Mouse (Mus musculus) forebrain, postnatal 0 days (tissue): Measurements from ENCODE around the gene Gm43720. TPM values are rescaled to one million over a fixed set of nuclear protein-coding genes. Genes with fewer than 3 reads are reported as not detected.

Source experiments
- ATAC-seq: fragments of 200-750 bp; cut with Nextera tagmentation; 2 replicates; pipeline ENCODE4 v1.8.0; 2017; ENCODE audit warnings: mild to moderate bottlenecking, moderate library complexity
- DNase-seq: peaks from one replicate; pipeline ENCODE4 v3.0.0-alpha.2; 2015
- H3K27ac ChIP-seq: fragments of 300-500 bp; sonication (generic); 2 replicates; pipeline ENCODE4 v1.5.1; 2014; ENCODE audit warnings: low read depth, mild to moderate bottlenecking, antibody characterized with exemption, low read length, moderate library complexity, mixed read lengths
- H3K27me3 ChIP-seq: fragments of 300-500 bp; sonication (generic); 2 replicates; pipeline ENCODE4 v1.6.1; 2014; ENCODE audit warnings: mild to moderate bottlenecking, low read length, mixed read lengths; ENCODE audit not compliant: insufficient read depth
- H3K36me3 ChIP-seq: fragments of 300-500 bp; sonication (generic); 2 replicates; pipeline ENCODE4 v1.6.1; 2014; ENCODE audit warnings: mild to moderate bottlenecking, moderate library complexity; ENCODE audit not compliant: insufficient read depth
- H3K4me1 ChIP-seq: fragments of 300-500 bp; sonication (generic); 2 replicates; pipeline ENCODE4 v1.6.1; 2014; ENCODE audit warnings: antibody characterized with exemption; ENCODE audit not compliant: insufficient read depth
- H3K4me2 ChIP-seq: fragments of 300-500 bp; sonication (generic); 2 replicates; pipeline ENCODE4 v1.6.1; 2014; ENCODE audit warnings: low read depth, mild to moderate bottlenecking, moderate library complexity
- H3K4me3 ChIP-seq: fragments of 300-500 bp; sonication (generic); 2 replicates; pipeline ENCODE4 v1.5.1; 2014; ENCODE audit warnings: low read depth, low read length, mixed read lengths
- H3K9ac ChIP-seq: fragments of 300-500 bp; sonication (generic); 2 replicates; pipeline ENCODE4 v1.6.1; 2014; ENCODE audit warnings: mild to moderate bottlenecking
- H3K9me3 ChIP-seq: fragments of 300-500 bp; sonication (generic); 2 replicates; pipeline ENCODE4 v1.6.1; 2016; ENCODE audit warnings: low read length
- CTCF ChIP-seq: sonication (generic); IDR thresholded peaks from 2 replicates; pipeline ENCODE4 v1.5.1; 2016; ENCODE audit warnings: antibody characterized with exemption, control low read depth, low read depth
- WGBS: fragments of 180-500 bp; shearing (Covaris S2); extraction: QIAGEN DNeasy Blood & Tissue Kit; methylation state at CpG from one replicate; pipeline ENCODE4 v1.1.7; 2014; 5-methylcytosine and 5-hydroxymethylcytosine counted together
- polyA plus RNA-seq: library from polyadenylated mRNA; unstranded; fragments of >200 nt; fragmentation: Nextera tagmentation; extraction: Ambion mirVana; gene quantifications from 2 replicates; pipeline ENCODE4 v1.2.1, GENCODE M21; 2015
- total RNA-seq: library from RNA; depleted of rRNA; stranded (reverse); fragments of >200 nt; gene quantifications from 2 replicates; pipeline ENCODE4 v1.2.3, GENCODE M21; 2014

The Gm43720 gene
- total and polyA plus RNA-seq, 2 experiments from 2014 or later = 0.04 to 0.33 TPM

DNA sequence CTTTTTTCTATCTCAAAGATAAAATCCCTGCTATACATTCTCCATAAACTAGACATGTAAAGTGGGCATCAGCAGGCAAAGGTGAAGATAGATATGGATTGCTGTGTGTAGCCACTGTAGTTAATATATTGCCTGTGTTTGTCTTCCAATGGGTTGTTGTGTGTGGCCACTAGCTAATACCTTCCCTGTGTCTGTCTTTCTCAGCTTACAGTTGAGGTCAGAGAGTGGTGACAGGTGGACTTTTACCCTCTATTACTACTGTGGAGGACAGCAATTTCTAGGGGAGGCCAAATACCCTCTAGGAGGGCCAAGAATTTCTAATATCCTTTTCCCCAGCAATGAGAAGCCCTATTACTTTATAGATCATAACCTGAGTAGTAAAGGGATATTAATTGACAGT lies 45.5 kb downstream of the Gm43720 start:
- Histone ChIP-seq H3K4me3 (no peak overlapping the region), H3K4me2 (no peak overlapping the region), H3K36me3 (no peaks in the 10 kb centered on the region), H3K27ac (no peak overlapping the region), H3K9me3 (no peaks in the 10 kb centered on the region), H3K9ac (no peak overlapping the region), H3K27me3 (no peaks in the 10 kb centered on the region), H3K4me1 (no peaks in the 10 kb centered on the region)
- DNase-seq = no peak
- ATAC-seq = no peak
- TF ChIP-seq CTCF = no peak

DNA sequence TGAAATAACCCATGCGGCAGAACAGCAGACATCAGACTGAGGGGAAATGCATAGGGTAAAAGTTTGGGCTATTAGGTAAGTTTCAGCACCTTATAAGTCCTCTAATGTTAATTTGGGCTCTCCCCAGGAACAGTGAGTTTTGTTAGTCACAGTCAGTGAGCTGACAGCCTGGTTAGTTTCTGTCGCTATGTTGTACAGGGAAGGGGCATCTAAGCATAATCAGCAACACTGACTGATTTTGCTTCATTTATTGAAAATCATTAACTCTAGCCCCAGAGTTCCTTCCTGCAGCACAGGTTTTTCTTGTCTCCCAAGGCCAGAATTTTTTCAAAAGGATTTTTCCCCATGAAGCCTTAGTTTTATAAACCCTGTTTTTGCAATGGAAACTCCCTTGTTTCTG lies 46.0 kb downstream of the Gm43720 start:
- no peak for ATAC-seq
- DNase-seq = no peak
- Histone ChIP-seq H3K4me2 (no peak overlapping the region), H3K27ac (no peak overlapping the region), H3K9ac (no peak overlapping the region), H3K4me3 (no peak overlapping the region), H3K36me3 (no peaks in the 10 kb centered on the region), H3K27me3 (no peaks in the 10 kb centered on the region), H3K4me1 (no peaks in the 10 kb centered on the region), H3K9me3 (no peaks in the 10 kb centered on the region)
- TF ChIP-seq CTCF = no peak
- WGBS = 83% methylated on average over 2 of the region's 2 CpGs

DNA sequence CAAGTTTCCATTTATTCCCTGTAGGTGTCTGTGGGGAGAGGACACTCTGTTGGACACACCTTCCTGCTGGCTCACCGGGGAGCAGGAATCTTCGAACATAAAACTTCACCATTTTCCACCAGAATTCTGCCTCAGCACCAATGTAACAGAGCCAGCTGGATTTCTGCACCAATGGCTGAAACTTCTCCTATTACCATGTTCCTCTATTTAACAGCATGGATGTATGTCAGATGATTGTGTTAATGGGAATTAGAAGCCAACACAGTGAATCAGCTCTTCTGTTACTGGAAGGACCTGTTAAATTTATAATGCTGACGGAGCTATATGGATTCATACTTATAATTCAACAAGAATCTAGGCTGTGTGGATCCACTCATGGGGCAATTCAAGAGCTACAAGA lies 50.2 kb downstream of the Gm43720 start:
- no peak overlapping the region for H3K4me3 ChIP-seq
- 98% methylated on average over 3 of the region's 3 CpGs for WGBS

DNA sequence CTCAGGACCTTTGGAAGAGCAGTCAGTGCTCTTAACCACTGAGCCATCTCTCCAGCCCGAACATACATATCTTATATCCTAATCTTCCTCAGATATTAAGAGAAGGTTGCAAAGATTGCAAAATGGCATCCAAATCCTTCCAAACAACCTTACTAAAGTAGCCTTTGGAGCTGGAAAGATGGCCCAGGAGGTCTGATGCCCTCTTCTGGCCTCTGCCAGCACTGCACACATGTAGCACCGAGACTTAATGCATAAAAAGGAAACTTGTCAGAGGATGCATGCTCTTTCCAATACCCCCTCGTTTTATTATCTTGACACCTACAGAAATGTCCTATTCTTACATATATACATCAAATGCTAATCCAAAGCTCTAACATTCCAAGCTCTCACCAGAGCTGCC lies 51.7 kb downstream of the Gm43720 start:
- Histone ChIP-seq H3K36me3 (no peaks in the 10 kb centered on the region), H3K4me1 (no peaks in the 10 kb centered on the region), H3K4me3 (no peak overlapping the region), H3K27ac (no peak overlapping the region), H3K9me3 (no peaks in the 10 kb centered on the region), H3K27me3 (no peaks in the 10 kb centered on the region), H3K4me2 (no peak overlapping the region), H3K9ac (no peak overlapping the region)
- peak; percentile 44 for TF ChIP-seq CTCF
- no peak for DNase-seq
- WGBS = 61% methylated on average over 3 of the region's 3 CpGs
- ATAC-seq = no peak

More for the DNA sequence above, 50.2 kb downstream of the Gm43720 start:
- no peaks in the 10 kb centered on the region for H3K4me1 ChIP-seq
- no peak overlapping the region for H3K27ac ChIP-seq
- H3K36me3 ChIP-seq = no peaks in the 10 kb centered on the region
- H3K4me2 ChIP-seq = no peak overlapping the region
- no peak for TF ChIP-seq CTCF
- DNase-seq (no peak), ATAC-seq (no peak)
- H3K27me3 ChIP-seq = no peaks in the 10 kb centered on the region
- no peak overlapping the region for H3K9ac ChIP-seq
- no peaks in the 10 kb centered on the region for H3K9me3 ChIP-seq

DNA sequence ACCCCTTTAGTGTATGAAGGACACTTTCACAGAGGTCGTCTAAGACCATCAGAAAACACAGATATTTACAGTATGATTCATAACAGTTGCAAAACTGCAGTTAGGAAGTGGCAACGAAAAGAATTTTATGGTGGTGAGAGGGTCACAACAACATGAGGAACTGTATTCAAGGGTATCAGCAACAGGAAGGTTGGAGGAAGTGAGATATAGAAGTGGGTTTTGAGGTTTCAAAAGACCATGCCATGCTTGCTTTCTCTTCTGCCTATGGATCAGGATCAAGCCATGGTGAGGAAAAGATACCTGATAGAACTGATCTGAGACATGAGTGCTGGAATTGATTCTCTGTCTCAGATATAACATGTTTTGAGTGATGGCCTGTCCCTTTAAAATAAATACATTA lies 52.4 kb downstream of the Gm43720 start:
- DNase-seq (no peak), ATAC-seq (no peak)
- 74% methylated on average over 2 of the region's 2 CpGs for WGBS
- H3K9me3 ChIP-seq = no peaks in the 10 kb centered on the region
- H3K27me3 ChIP-seq = no peaks in the 10 kb centered on the region
- no peak overlapping the region for H3K4me3 ChIP-seq
- no peak overlapping the region for H3K4me2 ChIP-seq
- no peaks in the 10 kb centered on the region for H3K4me1 ChIP-seq
- no peak overlapping the region for H3K9ac ChIP-seq
- no peaks in the 10 kb centered on the region for H3K36me3 ChIP-seq
- no peak overlapping the region for H3K27ac ChIP-seq
- no peak for TF ChIP-seq CTCF

DNA sequence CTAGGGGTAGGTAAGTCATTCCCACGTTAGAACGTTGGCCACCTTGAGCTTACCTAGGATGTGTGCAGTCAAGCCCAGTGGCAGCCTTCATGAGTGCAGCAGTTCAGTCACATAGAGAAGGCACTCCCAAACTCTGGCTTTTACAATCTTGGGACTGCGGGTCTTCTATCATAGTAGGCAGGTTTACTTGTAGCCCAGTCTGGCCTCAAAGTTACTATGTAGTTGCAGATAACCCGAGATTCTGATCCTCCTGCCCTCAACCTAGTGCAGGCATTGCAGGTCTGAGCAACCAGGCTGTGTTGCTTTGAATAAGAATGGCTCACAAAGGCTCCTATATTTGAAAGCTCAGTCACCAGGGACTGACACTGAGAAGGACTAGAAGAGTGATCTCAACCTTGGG lies 53.3 kb downstream of the Gm43720 start:
- H3K4me1 ChIP-seq = no peaks in the 10 kb centered on the region
- no peak for TF ChIP-seq CTCF
- WGBS = 75% methylated on average over 4 of the region's 4 CpGs
- no peaks in the 10 kb centered on the region for H3K27me3 ChIP-seq
- H3K36me3 ChIP-seq = no peaks in the 10 kb centered on the region
- no peak for DNase-seq
- H3K9ac ChIP-seq = no peak overlapping the region
- no peak for ATAC-seq
- H3K4me2 ChIP-seq = no peak overlapping the region
- H3K9me3 ChIP-seq = no peaks in the 10 kb centered on the region
- H3K4me3 ChIP-seq = no peak overlapping the region
- H3K27ac ChIP-seq = no peak overlapping the region

DNA sequence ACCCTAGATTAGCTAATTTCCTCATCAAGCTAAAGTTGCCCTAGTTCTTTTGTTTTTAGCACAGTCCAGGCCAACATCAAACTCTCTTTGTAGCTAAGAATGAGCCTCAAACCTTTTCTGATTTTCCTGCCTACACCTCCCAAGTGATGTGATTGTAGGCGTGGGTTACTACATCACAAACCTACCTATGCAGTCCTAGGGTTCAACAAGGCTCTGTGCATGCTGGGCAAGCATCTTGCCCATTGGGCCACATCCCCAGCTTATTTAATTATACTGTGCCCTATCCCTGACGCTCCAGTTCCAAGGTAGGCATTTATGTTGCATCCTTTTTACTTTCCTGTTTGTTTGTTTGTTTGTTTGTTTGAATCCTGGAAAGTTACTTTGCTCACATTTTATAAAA lies 54.1 kb downstream of the Gm43720 start, which contains the start of gene Nxpe5:
Nxpe5 (plus strand) TSS at position 199 of the 400 bp plus-strand sequence.
- H3K27me3 ChIP-seq = no peaks in the 10 kb centered on the region

DNA sequence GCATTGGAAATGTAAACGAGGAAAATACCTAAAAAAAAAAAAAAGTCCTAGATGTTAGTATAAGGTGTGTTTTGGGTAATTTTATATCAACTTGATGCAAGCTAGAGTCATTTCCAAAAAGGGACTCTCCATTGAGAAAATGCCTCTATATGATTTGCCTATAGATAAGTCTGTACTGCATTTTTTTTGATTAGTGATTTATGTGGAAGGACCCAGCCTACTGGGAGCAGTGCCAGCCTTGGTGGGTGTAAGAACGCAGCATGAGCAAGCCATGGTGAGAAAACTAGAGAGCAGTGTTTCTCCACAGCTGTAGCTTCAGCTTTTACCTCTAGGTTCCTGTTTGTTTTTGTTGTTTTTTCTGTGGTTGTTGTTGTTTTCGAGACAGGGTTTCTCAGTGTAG lies 56.5 kb downstream of the Gm43720 start:
- no peak overlapping the region for H3K4me3 ChIP-seq
- ATAC-seq = no peak
- 56% methylated on average over 3 of the region's 3 CpGs for WGBS
- TF ChIP-seq CTCF = no peak
- no peaks in the 10 kb centered on the region for H3K36me3 ChIP-seq
- no peak for DNase-seq
- no peaks in the 10 kb centered on the region for H3K27me3 ChIP-seq
- no peaks in the 10 kb centered on the region for H3K4me1 ChIP-seq
- no peaks in the 10 kb centered on the region for H3K9me3 ChIP-seq
- H3K27ac ChIP-seq = no peak overlapping the region
- H3K9ac ChIP-seq = no peak overlapping the region
- H3K4me2 ChIP-seq = no peak overlapping the region

More for the DNA sequence above, 54.1 kb downstream of the Gm43720 start, which contains the start of gene Nxpe5:
- DNase-seq (no peak), ATAC-seq (no peak)
- H3K4me3 ChIP-seq = no peak within 1 kb of the TSS
- H3K9me3 ChIP-seq = no peaks in the 10 kb centered on the region
- no peak within 1 kb of the TSS for H3K9ac ChIP-seq
- TF ChIP-seq CTCF = no peak
- H3K27ac ChIP-seq = no peak within 1 kb of the TSS
- no peaks in the 10 kb centered on the region for H3K4me1 ChIP-seq
- H3K4me2 ChIP-seq = no peak within 1 kb of the TSS
- 50% methylated on average over 2 of the region's 2 CpGs for WGBS
- no peaks in the 10 kb centered on the region for H3K36me3 ChIP-seq
